Mouse (Mus musculus) thymus, postnatal 0 days (tissue): ENCODE results near the gene Slc12a6. TPM values are rescaled to one million over a fixed set of nuclear protein-coding genes. Genes with fewer than 3 reads are reported as not detected.
"Not testable (repeated sequence)": the region's sequence is repeated elsewhere in the genome, so short reads cannot be mapped to it uniquely, and the experiment has no call there.

Experiments used
- DNase-seq: peaks from one replicate; pipeline ENCODE4 v3.0.0-alpha.2; 2015; ENCODE audit warnings: low spot score
- polyA plus RNA-seq: library from polyadenylated mRNA; unstranded; fragments of >200 nt; fragmentation: Nextera tagmentation; extraction: Ambion mirVana; gene quantifications from 2 replicates; pipeline ENCODE4 v1.2.1, GENCODE M21; 2015

Slc12a6 gene
- polyA plus RNA-seq, 1 experiment from 2014 or later, result 19.4 TPM

DNA sequence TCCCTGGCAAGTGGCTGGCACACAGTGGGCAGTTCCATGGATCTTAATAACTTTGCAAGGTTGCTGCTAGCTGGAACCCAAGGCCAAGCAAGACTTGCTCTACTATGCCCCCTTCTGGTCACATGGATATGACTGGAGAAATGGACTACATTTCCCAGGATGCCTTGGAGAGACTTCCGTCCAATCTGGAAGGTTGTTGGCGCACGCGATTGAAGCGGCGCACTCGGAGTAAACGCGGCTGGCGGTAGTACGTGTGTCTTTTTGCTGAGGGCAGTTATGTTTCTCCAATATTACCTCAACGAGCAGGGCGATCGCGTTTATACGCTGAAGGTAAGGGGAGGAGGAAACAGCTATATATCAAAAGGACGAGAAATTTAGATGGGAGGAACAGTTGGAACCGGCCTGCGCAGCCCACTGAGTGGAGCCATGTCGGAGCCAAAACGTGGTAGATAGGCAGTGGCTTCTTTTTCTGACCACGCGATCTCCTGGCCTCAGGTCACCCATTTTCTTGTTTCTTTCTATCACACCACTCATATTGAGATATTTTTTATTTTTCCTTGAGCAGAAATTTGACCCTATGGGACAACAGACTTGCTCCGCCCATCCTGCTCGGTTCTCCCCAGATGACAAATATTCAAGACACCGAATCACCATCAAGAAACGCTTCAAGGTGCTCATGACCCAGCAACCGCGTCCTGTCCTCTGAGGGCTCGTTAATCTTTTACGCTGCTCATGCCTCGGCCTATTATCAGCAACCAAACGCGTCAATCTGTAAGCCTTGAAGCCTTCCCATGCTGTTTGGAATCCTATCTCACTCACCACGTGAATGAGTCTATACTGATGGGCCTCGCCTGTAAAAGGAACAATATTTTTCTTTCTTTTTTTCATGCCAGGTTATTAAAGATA, 3.6 kb upstream of the Slc12a6 start, which contains the start of gene Nop10:
TSS of gene Nop10 (plus strand) at position 179 of the 906 bp plus-strand sequence.
- DNase-seq, result peak; percentile 87

DNA sequence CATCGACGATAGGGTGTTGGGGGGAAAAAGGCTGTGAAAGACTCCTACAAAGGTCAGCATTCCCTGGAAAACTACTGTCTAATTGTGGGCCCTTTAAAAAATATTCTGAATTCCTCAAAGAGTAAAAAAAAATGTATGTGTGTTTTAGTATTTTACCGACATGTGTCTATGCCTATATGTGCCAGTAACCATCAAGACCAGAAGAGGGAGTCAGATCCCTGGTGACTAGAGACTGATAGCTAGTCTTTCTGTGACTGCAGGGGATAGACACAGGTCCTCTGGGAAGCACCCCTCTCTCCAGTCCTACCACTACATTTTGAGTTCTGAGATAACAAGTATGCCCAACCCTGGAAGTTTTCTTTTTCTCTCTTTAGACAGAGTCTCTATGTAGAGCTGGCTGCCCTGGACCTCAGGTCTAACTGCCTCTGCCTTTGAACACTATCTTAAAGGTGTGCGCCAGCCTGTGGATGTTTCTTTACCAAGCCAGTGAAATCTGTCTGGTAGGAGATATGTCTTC, 2.8 kb upstream of the Slc12a6 start:
- DNase-seq, result peak; percentile 48

DNA sequence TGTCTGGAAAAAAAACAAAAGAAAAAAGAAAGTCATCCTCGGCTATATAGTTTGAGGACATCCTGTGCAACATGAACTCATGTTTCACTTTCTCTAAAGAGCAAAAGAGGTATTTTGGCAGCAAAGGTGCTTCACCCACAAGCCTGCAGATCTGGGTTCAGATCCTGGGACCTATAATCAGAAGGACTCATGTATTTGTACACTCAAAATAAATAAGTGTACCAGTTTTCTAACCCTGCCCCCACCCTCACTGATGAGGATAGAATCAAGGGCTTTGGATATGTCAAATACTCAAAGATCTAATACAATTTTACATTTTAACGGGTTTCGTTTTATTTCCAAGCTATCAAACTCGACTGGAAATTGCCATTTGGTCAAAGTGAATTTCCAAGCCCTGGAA, 1.3 kb upstream of the Slc12a6 start:
- no peak for DNase-seq

DNA sequence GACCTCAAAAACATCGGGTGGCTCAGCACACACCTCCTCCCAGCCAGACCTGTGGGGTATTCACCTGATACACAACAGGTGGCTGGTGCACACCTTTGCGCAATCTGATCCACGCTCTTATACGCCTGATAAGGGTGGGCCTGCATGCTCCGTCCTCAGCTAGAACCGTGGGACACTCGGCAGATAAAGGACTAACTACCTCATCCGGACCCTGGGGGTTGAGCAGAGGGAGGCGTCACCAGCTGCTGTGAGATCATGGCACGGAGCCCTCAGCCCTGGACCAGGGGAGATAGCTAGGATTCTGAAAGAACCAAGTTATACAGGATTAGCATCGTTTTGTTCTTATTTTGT, 592 bp downstream of the Slc12a6 start, which contains the start of gene Gm21985:
TSS of gene Gm21985 (plus strand) at position 73 of the 351 bp plus-strand sequence.
- peak; percentile 51 for DNase-seq

DNA sequence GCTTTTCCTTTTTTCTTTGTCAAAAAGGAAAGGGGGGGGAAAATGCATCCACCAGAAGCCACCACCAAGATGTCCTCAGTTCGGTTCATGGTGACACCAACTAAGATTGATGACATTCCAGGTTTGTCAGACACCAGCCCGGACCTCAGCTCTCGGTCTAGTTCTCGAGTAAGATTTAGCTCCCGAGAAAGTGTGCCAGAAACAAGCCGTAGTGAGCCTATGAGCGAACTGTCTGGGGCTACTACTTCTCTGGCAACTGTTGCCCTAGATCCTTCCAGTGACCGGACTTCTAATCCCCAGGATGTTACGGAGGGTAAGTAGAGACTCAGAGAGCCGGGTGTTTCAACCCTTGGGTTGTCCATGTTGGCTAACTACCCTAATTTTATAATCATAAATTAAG, 1.2 kb downstream of the Slc12a6 start:
- DNase-seq, result peak; percentile 21

DNA sequence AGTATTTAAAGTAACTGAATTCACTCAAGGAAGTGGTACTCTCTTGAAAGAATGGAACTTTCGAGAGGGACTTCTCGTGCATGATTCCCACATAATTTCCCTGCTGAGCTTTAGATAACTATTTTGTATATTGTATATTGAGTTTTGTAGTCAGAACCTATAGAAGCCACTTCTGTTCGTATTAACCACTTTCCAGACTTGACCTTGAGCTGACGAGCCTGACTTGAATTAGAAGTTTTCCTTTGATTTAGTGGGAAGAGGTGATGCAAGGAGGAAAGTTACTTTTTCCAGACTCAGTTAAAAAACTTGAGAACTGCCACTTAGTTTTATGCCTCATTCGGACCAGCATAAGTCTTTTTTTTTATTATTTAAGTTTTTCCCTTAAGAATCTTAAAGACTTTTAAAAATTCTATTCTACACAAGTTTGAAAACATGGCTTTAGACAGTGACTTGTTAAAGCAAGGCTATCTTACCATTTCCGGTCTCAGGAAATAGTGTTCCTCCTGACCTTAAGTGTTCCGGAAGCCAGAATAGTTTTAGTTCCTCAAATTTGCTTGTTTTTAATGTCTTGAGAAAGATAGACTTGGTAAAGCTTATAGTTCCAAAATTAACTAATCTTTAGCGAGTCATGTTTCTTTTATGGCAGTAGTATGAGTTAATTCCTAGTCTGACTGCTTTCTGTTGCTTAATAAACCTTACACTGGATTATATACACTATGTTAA, 2.1 kb downstream of the Slc12a6 start:
- DNase-seq, result no peak

DNA sequence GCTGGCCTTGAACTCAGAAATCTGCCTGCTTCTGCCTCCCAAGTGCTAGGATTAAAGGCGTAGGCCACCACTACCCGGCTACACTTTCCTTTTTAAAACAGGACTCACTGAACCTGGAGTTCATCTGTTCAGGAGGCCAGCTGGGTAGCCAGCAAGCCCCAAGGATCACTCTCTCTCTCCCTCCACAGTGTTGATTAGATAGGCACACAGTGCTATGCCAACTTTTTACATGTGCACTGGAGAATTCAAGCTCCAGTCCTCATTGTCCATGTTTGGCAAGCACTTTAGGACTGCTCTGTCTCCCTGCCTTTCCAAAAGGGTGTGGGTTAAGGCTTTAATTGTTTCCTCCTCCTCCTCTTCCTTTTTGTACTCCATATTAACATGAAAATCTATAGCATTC, 4.4 kb downstream of the Slc12a6 start:
- no peak for DNase-seq

DNA sequence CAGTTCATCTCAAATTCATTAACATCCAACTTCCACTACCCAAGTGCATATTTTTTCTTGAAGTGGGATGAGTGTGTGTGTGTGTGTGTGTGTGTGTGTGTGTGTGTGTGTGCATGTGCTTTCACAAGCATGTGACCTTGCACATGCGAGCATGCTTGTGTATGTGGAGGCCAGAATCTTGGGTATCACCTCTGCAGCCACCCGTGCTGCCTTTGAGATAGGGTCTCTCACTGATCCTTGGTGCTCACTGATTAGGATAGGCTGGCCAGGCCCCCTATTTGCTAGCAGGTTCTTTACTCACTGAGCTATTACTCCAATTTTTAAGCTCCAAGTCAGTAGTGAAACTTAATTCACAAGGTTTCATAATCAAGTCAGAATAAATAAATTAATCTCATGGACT, 7.3 kb downstream of the Slc12a6 start:
- DNase-seq, result no peak

DNA sequence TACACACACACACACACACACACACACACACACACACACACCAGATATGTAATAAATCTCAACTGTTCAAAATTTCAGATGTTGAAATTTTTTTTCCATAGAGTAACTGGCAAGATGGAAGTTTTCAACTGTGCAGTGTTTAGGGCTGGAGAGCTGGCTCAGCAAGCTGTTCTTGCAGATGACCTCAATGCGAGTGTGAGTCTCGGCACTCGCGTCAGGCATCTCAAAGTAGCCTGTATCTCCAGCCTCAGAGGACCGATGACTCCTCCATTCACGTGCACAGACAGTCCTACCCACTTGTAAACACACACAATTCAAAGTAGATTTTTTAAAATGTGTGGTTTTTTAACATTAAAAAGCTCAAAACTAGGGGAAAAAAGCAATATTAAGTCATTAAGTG, 7.8 kb downstream of the Slc12a6 start:
- DNase-seq, result no peak

DNA sequence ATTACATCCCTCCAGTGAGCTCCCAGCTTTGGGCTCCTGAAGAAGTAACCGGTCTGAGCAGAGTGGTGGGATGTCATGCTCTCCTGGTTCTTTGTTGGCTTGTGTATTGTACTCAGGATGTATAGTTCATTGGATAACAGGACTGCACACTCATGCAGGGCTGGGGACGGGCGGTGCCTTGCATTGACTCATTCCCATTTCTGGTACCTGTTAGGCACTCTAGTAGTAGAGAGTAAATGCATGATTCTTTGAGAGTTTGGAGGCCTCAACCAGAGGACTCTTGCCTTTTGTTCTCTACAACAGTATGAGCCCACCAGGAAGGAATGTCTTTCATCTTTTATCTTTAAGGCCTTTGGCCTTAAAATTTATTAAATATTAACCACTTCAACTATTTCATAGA, 11.2 kb downstream of the Slc12a6 start:
- no peak for DNase-seq

DNA sequence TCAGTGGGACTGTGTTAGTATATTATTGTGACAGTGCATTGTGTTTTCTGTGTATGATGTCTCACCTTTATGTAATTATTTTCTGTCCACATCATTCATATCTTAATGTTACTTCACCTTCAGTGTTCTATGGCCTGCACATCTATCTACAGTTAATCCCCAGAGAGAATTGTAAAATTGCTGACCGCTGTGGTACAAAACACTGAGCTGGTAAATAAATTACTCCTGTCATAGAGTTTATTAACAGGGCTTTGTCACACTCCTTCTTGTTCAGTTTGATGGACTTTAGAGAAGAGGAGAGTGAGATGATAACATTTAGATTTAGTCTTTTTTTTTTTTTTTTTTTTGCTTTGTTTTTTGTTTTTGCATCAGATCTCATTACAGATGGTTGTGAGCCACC, 17.2 kb downstream of the Slc12a6 start:
- no peak for DNase-seq

DNA sequence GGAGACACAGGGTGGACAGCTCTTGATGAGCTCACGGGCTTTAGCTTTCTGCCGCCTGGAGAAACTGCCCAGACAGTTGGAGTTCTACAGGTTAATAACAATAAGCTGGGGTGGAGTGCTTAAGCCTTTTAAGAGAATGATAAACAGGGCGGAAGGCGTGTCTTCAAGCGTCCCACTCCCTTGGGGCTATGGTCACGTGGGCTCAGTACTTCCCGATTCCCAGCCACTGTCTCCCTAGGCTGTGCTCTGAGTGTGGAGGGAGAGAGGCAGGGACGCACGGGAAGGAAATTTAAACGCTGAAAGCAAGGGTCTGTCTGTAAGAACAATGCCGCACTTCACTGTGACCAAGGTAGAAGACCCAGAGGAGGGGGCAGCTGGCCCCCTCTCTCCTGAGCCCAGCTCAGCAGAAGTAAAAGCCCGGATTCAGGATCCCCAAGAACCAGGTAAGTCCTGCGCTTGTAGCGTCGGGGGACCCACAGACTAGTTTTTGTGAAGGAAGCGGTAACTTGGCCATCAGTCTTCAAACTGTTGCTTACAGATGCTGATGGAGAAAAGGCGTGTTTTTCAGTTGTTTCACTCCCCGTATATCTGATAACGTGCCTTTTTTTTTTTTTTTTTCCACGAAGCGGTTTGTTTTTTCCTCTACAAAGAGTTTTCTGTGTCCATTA, 18.9 kb downstream of the Slc12a6 start:
- peak; percentile 26 for DNase-seq

DNA sequence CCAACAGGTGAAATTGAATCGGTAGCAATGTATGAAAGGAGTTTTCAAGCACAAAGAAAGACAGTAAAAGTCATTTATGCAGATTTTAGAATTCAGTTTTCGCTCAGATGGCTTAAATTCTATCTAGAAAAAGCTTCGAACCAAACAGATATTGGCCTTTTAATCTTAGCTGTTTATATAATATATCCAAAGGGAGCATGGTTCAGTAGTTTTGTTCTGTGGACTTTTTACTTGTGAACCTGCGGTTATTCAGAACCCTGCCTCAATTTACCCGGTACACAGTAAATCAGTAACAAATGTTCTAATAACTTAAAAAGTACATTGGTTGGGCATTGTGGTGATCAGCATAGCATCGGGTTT, 19.4 kb downstream of the Slc12a6 start:
- no peak for DNase-seq

DNA sequence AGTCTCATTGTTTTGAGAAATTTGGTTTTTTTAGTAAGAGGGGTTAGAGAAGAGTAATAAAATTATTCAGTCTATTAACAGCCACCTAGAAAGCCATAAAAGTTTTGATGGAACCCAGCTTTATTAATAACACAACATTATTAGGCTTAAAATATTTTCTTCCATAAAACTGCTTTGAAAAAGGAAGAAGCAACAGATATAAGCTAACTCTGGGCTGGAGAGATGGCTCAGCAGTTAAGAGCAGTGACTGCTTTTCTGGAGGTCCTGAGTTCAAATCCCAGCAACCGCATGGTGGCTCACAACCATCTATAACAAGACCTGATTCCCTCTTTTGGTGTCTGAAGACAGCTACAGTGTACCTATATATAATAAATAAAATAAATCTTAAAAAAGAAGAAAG, 20.4 kb downstream of the Slc12a6 start:
- DNase-seq, result not testable (repeated sequence)

DNA sequence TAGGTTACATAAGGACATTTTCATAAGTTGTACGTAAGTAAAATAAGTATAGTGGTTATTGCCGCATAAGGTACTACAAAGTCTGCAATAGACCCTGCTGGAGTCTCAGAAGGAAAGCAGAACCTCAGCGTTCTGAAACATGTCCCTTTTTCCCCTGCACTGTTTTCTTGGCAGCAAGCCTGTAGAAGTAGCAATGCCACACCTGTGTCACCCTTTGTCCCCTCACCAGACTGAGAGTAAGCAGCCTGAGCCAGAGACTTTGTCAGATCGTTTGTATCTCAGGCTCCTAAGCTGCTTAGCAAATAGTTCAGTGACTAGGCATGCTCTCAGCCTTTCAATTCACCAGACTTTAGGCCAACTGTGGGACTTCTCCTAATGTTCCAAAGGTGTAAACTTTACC, 21.4 kb downstream of the Slc12a6 start:
- no peak for DNase-seq

DNA sequence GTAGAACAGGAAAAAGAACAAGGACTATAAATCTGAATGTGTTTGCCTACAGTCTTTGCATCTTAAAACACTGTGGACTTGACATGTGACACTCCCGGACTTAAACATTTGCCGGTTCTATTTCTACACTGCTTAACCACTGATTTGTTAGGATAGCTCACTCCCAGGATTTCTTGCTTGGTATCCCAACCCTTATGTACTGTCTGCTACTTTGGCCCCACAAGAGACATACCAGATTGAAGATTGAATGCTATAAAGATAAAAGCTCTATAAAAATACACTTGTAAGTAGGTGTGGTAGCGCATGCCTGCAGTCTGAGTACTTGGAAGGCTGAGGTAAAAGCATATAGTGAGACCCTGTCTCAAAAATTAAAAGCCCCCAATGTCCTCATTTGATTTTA, 23.9 kb downstream of the Slc12a6 start:
- no peak for DNase-seq

DNA sequence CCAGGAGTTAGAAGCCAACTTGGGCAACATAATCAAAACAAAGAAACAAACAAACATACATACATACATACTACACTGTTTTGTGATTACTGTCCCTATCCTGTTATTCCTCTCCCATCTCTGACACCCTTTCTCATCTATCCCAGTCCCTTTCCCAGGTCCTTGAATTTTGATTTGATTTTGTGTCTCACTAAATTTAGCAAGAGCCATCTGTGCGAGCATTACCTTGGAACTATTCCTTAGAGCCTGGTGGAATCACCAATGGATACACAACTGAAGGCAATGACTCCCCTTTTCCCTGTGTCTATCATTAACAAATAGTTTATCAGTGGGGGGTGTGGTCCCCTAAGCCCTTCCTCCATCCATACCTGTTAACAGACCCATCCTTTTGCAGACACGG, 27.2 kb downstream of the Slc12a6 start:
- DNase-seq, result no peak

DNA sequence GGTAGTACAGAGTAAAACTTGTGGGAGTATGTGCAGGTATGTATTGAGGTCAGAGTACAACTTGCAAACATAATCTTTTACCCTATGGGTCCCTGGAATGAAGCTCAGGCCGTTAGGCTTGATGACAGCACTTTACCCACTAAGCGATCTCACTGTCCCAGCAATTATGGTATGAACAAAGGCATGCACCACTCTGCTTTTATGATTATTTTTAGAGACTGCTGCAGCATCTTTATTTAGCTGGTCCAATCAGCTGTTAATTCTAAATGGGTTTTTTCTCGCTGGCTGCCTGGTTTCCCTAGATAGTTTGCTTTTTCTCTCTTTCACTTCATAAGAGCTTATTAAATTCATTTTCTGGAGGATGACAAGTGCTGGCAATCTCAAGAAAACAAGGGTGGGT, 30.6 kb downstream of the Slc12a6 start:
- DNase-seq, result no peak

DNA sequence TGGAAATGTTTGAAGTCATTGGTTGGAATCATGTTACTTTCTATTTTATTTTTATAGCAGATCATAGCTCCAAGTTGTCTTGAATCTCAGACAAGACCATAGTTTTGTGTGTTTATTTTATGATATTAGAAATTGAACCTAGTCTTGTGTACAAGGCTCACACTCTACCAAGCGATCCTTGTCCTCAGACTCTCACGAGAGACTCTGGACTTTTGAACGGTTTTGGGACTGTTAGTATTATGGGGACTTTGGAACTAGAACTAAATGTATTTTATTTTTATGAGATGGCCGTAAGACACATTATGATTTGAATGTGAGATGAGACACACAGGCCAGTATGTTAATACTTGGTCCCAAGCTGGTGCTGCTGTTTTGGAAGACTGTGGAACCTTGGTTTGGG, 32.6 kb downstream of the Slc12a6 start:
- DNase-seq, result no peak

DNA sequence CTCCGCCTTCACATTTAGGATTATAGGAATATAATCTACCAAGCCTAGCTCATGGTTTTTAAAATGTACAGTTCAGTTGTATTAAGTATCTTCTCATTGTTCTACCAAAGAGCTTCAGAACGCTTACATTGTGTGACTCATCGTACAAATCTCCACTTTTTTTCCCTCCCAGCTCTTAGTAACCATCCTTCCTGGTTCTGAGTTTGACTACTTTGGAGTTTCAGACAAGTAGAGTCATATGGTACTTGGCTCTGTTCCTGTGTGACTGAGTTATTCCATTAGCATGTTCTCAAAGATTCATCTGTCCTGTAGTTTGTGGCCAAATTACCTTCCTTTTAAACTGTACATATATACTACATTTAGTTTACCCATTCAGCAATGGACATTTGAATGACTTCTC, 43.0 kb downstream of the Slc12a6 start:
- DNase-seq, result no peak

DNA sequence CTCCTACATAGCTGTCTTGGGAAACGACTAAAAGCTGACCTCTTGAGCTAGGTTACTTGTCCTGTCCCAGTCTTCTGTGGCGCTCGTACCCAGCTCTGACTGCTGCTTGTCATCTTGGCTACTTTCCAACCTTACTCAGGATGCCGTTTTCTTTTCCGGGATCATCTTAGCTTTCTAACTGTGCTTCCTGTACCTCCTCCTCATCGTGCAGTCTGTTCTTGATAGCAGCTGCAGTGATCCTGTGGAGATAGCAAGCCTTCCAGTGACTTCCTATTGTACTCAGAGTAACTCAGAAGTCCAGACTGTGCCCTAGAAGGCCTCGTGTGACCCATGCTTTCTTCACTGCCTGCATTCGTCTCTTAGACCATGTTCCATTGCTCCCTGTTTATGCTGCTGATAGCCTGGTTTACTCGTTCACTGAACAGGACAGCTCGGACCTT, 43.6 kb downstream of the Slc12a6 start:
- DNase-seq, result no peak

DNA sequence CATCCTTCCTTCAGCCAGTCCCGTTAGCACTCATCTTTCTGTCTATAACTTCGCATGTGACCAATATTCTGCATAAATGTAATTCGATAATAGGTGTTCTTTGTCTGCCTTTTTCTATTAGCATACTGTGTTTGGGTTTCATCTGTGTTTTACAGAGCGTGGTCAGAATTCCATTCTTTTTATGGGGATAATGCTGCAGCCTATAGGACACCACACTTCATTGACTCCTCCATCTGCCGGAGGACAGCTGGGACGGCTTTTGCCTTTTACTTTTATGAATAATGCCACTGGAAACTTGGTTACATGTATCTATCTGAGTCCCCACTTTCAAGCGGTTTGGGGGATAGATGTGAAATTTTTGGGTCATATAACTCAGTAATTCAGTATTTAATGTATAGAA, 50.0 kb downstream of the Slc12a6 start:
- DNase-seq, result no peak
